Mouse (Mus musculus) hematopoietic multipotent progenitor cell, adult 10-12 weeks (in vitro differentiated cells): ENCODE data around the gene Ppef1. TPM values are rescaled to one million over a fixed set of nuclear protein-coding genes. Genes with fewer than 3 reads are reported as not detected.

Source experiments
- polyA plus RNA-seq: library from polyadenylated mRNA; stranded (reverse); fragments of >175 nt; gene quantifications from 2 replicates; pipeline ENCODE4 v1.2.3, GENCODE M21; 2012; ENCODE audit warnings: low replicate concordance

Ppef1 gene
- not detected in 2 replicates for polyA plus RNA-seq

DNA sequence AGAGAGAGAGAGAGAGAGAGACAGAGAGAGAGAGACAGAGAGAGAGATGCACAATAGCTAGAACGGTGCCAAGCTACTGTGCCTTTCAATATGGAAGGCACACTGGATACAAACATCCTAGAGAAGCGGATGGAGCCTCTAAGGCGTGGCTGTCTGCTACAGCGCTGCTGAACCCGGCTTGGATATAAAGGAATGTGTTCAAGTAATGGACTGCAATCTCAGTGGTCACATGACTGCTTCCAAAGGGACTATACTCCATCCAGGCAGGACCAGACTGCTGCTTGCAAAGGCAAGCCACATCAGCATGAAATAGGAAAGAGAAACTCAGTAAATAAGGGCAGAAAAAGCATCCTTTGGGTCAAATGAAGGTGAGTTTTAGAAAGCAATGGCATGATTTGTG lies at the start of gene Ppef1:
TSS of gene Ppef1 (minus strand) at position 116 of the 400 bp plus-strand sequence.

DNA sequence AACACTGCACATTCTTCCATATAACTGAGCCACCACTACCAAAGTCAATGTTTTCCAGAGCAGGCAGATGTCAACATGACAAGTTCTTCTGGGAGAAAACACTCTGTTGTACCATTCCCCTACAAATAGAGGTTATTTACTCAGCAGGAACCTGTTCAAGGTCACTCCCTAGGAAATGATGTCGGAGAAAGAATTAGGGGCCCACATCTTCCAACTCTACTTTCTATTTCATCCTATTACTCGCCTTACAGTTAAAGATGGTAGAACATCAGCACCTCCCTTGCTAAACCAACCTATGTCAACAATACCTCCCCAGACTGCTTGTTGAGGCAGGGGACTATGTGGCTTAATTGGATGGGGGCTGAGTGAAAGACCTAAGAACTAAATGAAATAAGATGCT lies 32.1 kb upstream of the Ppef1 start, which contains the start of gene Rs1:
TSS of gene Rs1 (plus strand) at position 301 of the 400 bp plus-strand sequence.

Other genes with a start within 250 kb of the Ppef1 start
- gene Phka2, start 233.6 kb downstream of the Ppef1 start, polyA plus RNA-seq, result 6.8 and 10.6 TPM in 2 replicates
- not detected in 2 replicates for gene Rs1, start 32.2 kb upstream of the Ppef1 start, polyA plus RNA-seq
- gene Gja6, start 171.3 kb upstream of the Ppef1 start, polyA plus RNA-seq, result not detected in 2 replicates